Mouse (Mus musculus) hematopoietic stem cell, adult 5-6 weeks (primary cell): Measurements from ENCODE around the gene Vps37d. TPM values are rescaled to one million over a fixed set of nuclear protein-coding genes. Genes with fewer than 3 reads are reported as not detected.

Experiments
- ATAC-seq, 2 experiments: fragments of 125-278 bp in 1 of 2; replicated peaks in 1 of 2; 2 replicates each; pipeline ENCODE4 v1.8.0; 2016 to 2017; ENCODE audit warnings: inconsistent platforms in 2 of 2, mild to moderate bottlenecking in 2 of 2, moderate number of reproducible peaks in 2 of 2, low read depth in 1 of 2, moderate TSS enrichment in 1 of 2; ENCODE audit not compliant: low FRiP score in 2 of 2, poor library complexity in 2 of 2, severe bottlenecking in 2 of 2, insufficient read depth in 1 of 2, low TSS enrichment in 1 of 2
- total RNA-seq: library from RNA; stranded (forward); fragments of 172-1452, 232-1000 nt; gene quantifications from 2 replicates; pipeline ENCODE4 v1.2.3, GENCODE M21; 2017

Gene Vps37d
- total RNA-seq, 1 experiment from 2014 or later: 1.6 TPM

- no peak for ATAC-seq
These were observed 35.8 kb downstream of the Vps37d start for GRCm38 (mm10) chr5:135042105-135042788.

- no peak for ATAC-seq
These were observed 37.3 kb downstream of the Vps37d start for GRCm38 (mm10) chr5:135040777-135041176.

- ATAC-seq: 0 out of 4 replicates have a peak, but pooled peaks of 1 of the 2 experiments have one; percentile 23
These were observed 38.0 kb downstream of the Vps37d start for GRCm38 (mm10) chr5:135040059-135040458.

- ATAC-seq: 0 out of 4 replicates have a peak, but pooled peaks of 1 of the 2 experiments have one; percentile 19
These were observed 38.5 kb downstream of the Vps37d start for GRCm38 (mm10) chr5:135039541-135039940.

GRCm38 (mm10) chr5:135037946-135038345 is 40.1 kb downstream of the Vps37d start:
- ATAC-seq: no peak

GRCm38 (mm10) chr5:135035608-135036359 is 42.3 kb downstream of the Vps37d start:
- ATAC-seq: no peak

GRCm38 (mm10) chr5:135034593-135034992 is 43.5 kb downstream of the Vps37d start:
- no peak for ATAC-seq

- no peak for ATAC-seq
These were observed 45.5 kb downstream of the Vps37d start for GRCm38 (mm10) chr5:135032581-135032980.

GRCm38 (mm10) chr5:135029007-135029854 is 48.8 kb downstream of the Vps37d start:
- peak; percentile 52 to 68; a peak in 3 of 4 replicates for ATAC-seq

GRCm38 (mm10) chr5:135025899-135026298 is 52.2 kb downstream of the Vps37d start:
- no peak for ATAC-seq

GRCm38 (mm10) chr5:135024665-135025224 is 53.3 kb downstream of the Vps37d start:
- peak; percentile 60 to 63 for ATAC-seq

- peak in 1 of 2 experiments; percentile 20; a peak in 2 of 4 replicates for ATAC-seq
These were observed 54.5 kb downstream of the Vps37d start, which contains the start of gene Stx1a for GRCm38 (mm10) chr5:135023344-135024173. Stx1a (plus strand) TSS chr5:135023482.

Other genes with a start within 250 kb of the Vps37d start
- not detected in 2 replicates for gene Tmem270, start 171.5 kb downstream of the Vps37d start, total RNA-seq
- gene Cldn13, start 162.7 kb downstream of the Vps37d start, total RNA-seq: 0.88 and 15.9 TPM in 2 replicates
- 13.8 and 20.0 TPM in 2 replicates for gene Mettl27, start 145.9 kb downstream of the Vps37d start, total RNA-seq
- gene Cldn4, start 131.3 kb downstream of the Vps37d start, total RNA-seq: 0.81 TPM in 1 of 2 replicates, not detected in the other
- not detected in 2 replicates for gene Cldn3, start 92.1 kb downstream of the Vps37d start, total RNA-seq
- 27.1 and 41.0 TPM in 2 replicates for gene Abhd11, start 69.1 kb downstream of the Vps37d start, total RNA-seq
- gene Stx1a, start 54.8 kb downstream of the Vps37d start, total RNA-seq: not detected in 2 replicates
- gene Dnajc30, start 14.1 kb downstream of the Vps37d start, total RNA-seq: 4.2 and 7.8 TPM in 2 replicates
- gene Bud23, start 13.3 kb downstream of the Vps37d start, total RNA-seq: 28.5 and 51.7 TPM in 2 replicates
- not detected in 2 replicates for gene Mlxipl, start 11.6 kb upstream of the Vps37d start, total RNA-seq
- 10.6 and 23.4 TPM in 2 replicates for gene Tbl2, start 71.4 kb upstream of the Vps37d start, total RNA-seq
- gene Bcl7b, start 90.0 kb upstream of the Vps37d start, total RNA-seq: 34.8 and 35.0 TPM in 2 replicates
- 159 and 184 TPM in 2 replicates for gene Baz1b, start 109.0 kb upstream of the Vps37d start, total RNA-seq
- 1.3 and 1.7 TPM in 2 replicates for gene Fzd9, start 173.0 kb upstream of the Vps37d start, total RNA-seq